ENCODE assay signal across 17 mouse cellular contexts in the genomic region with DNA sequence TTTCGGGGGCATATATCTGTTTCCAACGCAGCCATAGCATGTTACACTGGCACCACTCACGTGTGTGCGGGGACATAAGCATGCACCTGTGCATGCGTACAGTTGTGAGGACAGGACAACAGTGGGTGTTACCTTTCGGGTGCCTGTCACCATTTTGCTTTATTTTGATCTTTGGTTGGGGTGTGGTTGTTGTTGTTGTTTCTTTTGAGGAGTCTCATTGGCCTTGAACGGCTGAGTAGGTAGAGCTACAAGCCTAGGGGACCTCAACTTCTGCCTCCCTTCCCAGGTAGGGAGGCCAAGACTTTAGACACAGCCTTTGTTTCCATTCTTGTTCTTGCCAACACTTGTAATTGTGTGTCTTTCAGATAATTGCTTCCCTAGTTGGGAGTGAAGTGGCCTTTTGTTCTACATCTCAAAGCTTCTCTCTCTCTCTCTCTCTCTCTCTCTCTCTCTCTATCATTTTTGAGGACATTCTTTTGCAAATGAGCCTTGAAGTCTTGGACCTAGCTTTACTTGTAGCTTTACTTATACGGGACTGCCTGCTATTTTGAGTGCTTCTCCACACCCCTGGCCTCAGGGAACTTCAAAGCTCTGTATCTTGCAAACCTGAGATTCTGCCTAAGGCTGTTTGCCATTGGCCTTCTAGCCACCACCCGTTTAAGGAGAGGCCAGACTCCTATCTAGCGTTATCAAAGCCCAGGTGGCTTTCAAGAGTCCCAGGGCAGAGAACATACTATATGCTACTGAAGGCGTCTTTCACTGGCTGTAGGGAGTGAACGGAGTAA. TPM values are rescaled to one million over a fixed set of nuclear protein-coding genes. Genes with fewer than 3 reads are reported as not detected.
DNase-seq lines count a peak whose midpoint lies in the region; ATAC-seq and TF ChIP-seq lines count a peak whose summit lies in the region.
"Had no signal": no experiment of that assay in that cellular context is flagged by ENCODE, and none has a peak within 500 bp of the region (broad histone marks: within the 10 kb centered on the region; RNA-seq: fewer than 3 reads in every experiment).

No protein-coding gene starts in this region.

- no peak overlapping the region for H3K9ac ChIP-seq in heart, embryonic 14.5 days (ENCODE audit: low read length)
- H3K9ac ChIP-seq in heart, embryonic 11.5 days (ENCODE audit: low read depth, low read length): no peak overlapping the region
- no peak overlapping the region for H3K9ac ChIP-seq in limb, embryonic 12.5 days (replicated peaks)
- H3K9ac ChIP-seq: liver, embryonic 14.5 days had no signal

- H3K36me3 ChIP-seq in heart, embryonic 14.5 days (ENCODE audit: control insufficient read depth, insufficient read depth, low read length): no peaks in the 10 kb centered on the region
- H3K36me3 ChIP-seq in heart, embryonic 11.5 days (ENCODE audit: control insufficient read depth, insufficient read depth, low read length): no peaks in the 10 kb centered on the region
- no peaks in the 10 kb centered on the region for H3K36me3 ChIP-seq in limb, embryonic 12.5 days
- no peaks in the 10 kb centered on the region for H3K36me3 ChIP-seq in limb, embryonic 10.5 days
- H3K36me3 ChIP-seq: forebrain, embryonic 15.5 days; hindbrain, embryonic 10.5 days had no signal

- no peak overlapping the region for H3K27ac ChIP-seq in heart, embryonic 14.5 days (replicated peaks in 1 of 2; ENCODE audit: control insufficient read depth in 1 of 2, insufficient read depth in 1 of 2, low read depth in 2 of 2, low read length in 2 of 2)
- no peak overlapping the region for H3K27ac ChIP-seq in heart, embryonic 11.5 days (ENCODE audit: low read depth, low read length)
- no peak overlapping the region for H3K27ac ChIP-seq in limb, embryonic 12.5 days
- no peak overlapping the region for H3K27ac ChIP-seq in limb, embryonic 10.5 days
- no peak overlapping the region for H3K27ac ChIP-seq in cortical plate, adult 2 months (ENCODE audit: insufficient read depth, low read length)
- H3K27ac ChIP-seq: hindbrain, embryonic 10.5 days; liver, embryonic 14.5 days had no signal

- 72% methylated on average over 12 of the region's 12 CpGs for WGBS in heart, embryonic 14.5 days
- 65% methylated on average over 12 of the region's 12 CpGs for WGBS in heart, embryonic 11.5 days (ENCODE audit: insufficient replicate concordance)
- 79% methylated on average over 12 of the region's 12 CpGs for WGBS in limb, embryonic 12.5 days
- 78% methylated on average over 12 of the region's 12 CpGs for WGBS in limb, embryonic 10.5 days

- no peak for DNase-seq in limb, embryonic 10.5 days (ENCODE audit: low spot score)
- DNase-seq in R1 (ENCODE audit: low read depth, low spot score): peak; percentile 47
- DNase-seq: cerebellum, postnatal 36 days; lung, postnatal 14 days; retina, postnatal 1 day; thymus, adult 2 months had no signal

- peaks cover 12% of the 10 kb centered on the region for H3K27me3 ChIP-seq in heart, embryonic 14.5 days (ENCODE audit: control insufficient read depth, insufficient read depth, low read length)
- peaks cover 15% of the 10 kb centered on the region for H3K27me3 ChIP-seq in heart, embryonic 11.5 days (ENCODE audit: control insufficient read depth, insufficient read depth, low read length)
- peaks cover 33% of the 10 kb centered on the region for H3K27me3 ChIP-seq in limb, embryonic 12.5 days
- peaks cover 37% of the 10 kb centered on the region for H3K27me3 ChIP-seq in limb, embryonic 10.5 days (ENCODE audit: low read depth, poor library complexity, severe bottlenecking)
- H3K27me3 ChIP-seq: forebrain, embryonic 15.5 days had no signal

- no peaks in the 10 kb centered on the region for H3K9me3 ChIP-seq in heart, embryonic 14.5 days (ENCODE audit: control insufficient read depth, low read length)
- H3K9me3 ChIP-seq in heart, embryonic 11.5 days (replicated peaks; ENCODE audit: control insufficient read depth, low read length): no peaks in the 10 kb centered on the region
- no peaks in the 10 kb centered on the region for H3K9me3 ChIP-seq in limb, embryonic 12.5 days
- no peaks in the 10 kb centered on the region for H3K9me3 ChIP-seq in limb, embryonic 10.5 days (replicated peaks)
- H3K9me3 ChIP-seq: forebrain, embryonic 15.5 days; hindbrain, embryonic 10.5 days had no signal

- H3K4me2 ChIP-seq in heart, embryonic 14.5 days (ENCODE audit: low read length): 0 out of 2 replicates have a peak overlapping the region, but pooled peaks have one; percentile 94
- H3K4me2 ChIP-seq in heart, embryonic 11.5 days: no peak overlapping the region
- 0 out of 2 replicates have a peak overlapping the region, but pooled peaks have one; percentile 83 for H3K4me2 ChIP-seq in limb, embryonic 12.5 days

- peaks cover 13% of the 10 kb centered on the region in 2 experiments for H3K4me1 ChIP-seq in heart, embryonic 14.5 days (ENCODE audit: control insufficient read depth in 2 of 2, insufficient read depth in 2 of 2, low read length in 2 of 2)
- H3K4me1 ChIP-seq in heart, embryonic 11.5 days (ENCODE audit: control insufficient read depth, insufficient read depth, low read length): peaks cover 9% of the 10 kb centered on the region
- peaks cover 25% of the 10 kb centered on the region for H3K4me1 ChIP-seq in limb, embryonic 12.5 days (replicated peaks)
- peaks cover 34% of the 10 kb centered on the region for H3K4me1 ChIP-seq in limb, embryonic 10.5 days
- peaks cover 17% of the 10 kb centered on the region for H3K4me1 ChIP-seq in cortical plate, adult 2 months (ENCODE audit: control insufficient read depth, insufficient read depth, low read length)

- no peak for TF ChIP-seq POLR2A in cortical plate, adult 2 months (IDR thresholded peaks at IDR 0.05; ENCODE audit: extremely low read depth, insufficient read depth, low read length)

- H3K4me3 ChIP-seq in heart, embryonic 14.5 days (ENCODE audit: control insufficient read depth in 1 of 2, insufficient read depth in 1 of 2, low read depth in 1 of 2, low read length in 2 of 2): no peak overlapping the region
- H3K4me3 ChIP-seq in heart, embryonic 11.5 days (ENCODE audit: low read depth, low read length): no peak overlapping the region
- no peak overlapping the region for H3K4me3 ChIP-seq in limb, embryonic 12.5 days (replicated peaks)
- no peak overlapping the region for H3K4me3 ChIP-seq in limb, embryonic 10.5 days
- 0 out of 2 replicates have a peak overlapping the region, but pooled peaks have one; percentile 94 for H3K4me3 ChIP-seq in cortical plate, adult 2 months (ENCODE audit: insufficient read depth, low read length)

- ATAC-seq in heart, embryonic 14.5 days (ENCODE audit: insufficient number of reproducible peaks, insufficient read depth, low FRiP score, low read depth): no peak
- no peak for ATAC-seq in heart, embryonic 11.5 days (replicated peaks; ENCODE audit: insufficient number of reproducible peaks, low FRiP score, low TSS enrichment)
- no peak for ATAC-seq in limb, embryonic 12.5 days (ENCODE audit: insufficient number of reproducible peaks, insufficient read depth, low FRiP score, low TSS enrichment, low read depth)
- no peak for ATAC-seq in frontal cortex, adult (ENCODE audit: low TSS enrichment)
- ATAC-seq: forebrain, embryonic 15.5 days had no signal

- no peak for TF ChIP-seq CTCF in cortical plate, adult 2 months (IDR thresholded peaks at IDR 0.05; ENCODE audit: extremely low read depth, insufficient read depth, low read length)

RNA-seq across cellular contexts. Expression of a gene that starts 0.8 kb away (rescaled TPM):
- 12.4 and 13.0 TPM in 2 replicates for polyA plus RNA-seq in heart, embryonic 14.5 days (2014; fragmentation: Nextera tagmentation; extraction: Ambion mirVana)
- polyA plus RNA-seq in heart, embryonic 11.5 days (2014; fragmentation: Nextera tagmentation; extraction: Ambion mirVana): 5.8 and 6.4 TPM in 2 replicates
- 16.6 and 21.9 TPM in 2 replicates for polyA plus RNA-seq in limb, embryonic 12.5 days (2016; fragmentation: Nextera tagmentation; extraction: Ambion mirVana)
- 8.8 and 11.9 TPM in 2 replicates for polyA plus RNA-seq in limb, embryonic 10.5 days (2016; fragmentation: Nextera tagmentation; extraction: Ambion mirVana)
- 176 and 178 TPM in 2 replicates for polyA plus RNA-seq in cortical plate, adult 2 months (2012; rRNA removed)

RNA-seq across cellular contexts. Expression of a gene that starts 13.3 kb away (rescaled TPM):
- polyA plus RNA-seq in heart, embryonic 14.5 days (2014; fragmentation: Nextera tagmentation; extraction: Ambion mirVana): not detected in 2 replicates
- polyA plus RNA-seq in heart, embryonic 11.5 days (2014; fragmentation: Nextera tagmentation; extraction: Ambion mirVana): 0.19 TPM in 1 of 2 replicates, not detected in the other
- not detected in 2 replicates for polyA plus RNA-seq in limb, embryonic 12.5 days (2016; fragmentation: Nextera tagmentation; extraction: Ambion mirVana)
- not detected in 2 replicates for polyA plus RNA-seq in limb, embryonic 10.5 days (2016; fragmentation: Nextera tagmentation; extraction: Ambion mirVana)
- 0.08 and 0.56 TPM in 2 replicates for polyA plus RNA-seq in cortical plate, adult 2 months (2012; rRNA removed)
- polyA plus RNA-seq: embryonic facial prominence, embryonic 11.5 days; kidney, embryonic 16.5 days; limb, embryonic 11.5 days had no signal
